11 mouse cellular contexts compared by ENCODE assay signal in the genomic region with DNA sequence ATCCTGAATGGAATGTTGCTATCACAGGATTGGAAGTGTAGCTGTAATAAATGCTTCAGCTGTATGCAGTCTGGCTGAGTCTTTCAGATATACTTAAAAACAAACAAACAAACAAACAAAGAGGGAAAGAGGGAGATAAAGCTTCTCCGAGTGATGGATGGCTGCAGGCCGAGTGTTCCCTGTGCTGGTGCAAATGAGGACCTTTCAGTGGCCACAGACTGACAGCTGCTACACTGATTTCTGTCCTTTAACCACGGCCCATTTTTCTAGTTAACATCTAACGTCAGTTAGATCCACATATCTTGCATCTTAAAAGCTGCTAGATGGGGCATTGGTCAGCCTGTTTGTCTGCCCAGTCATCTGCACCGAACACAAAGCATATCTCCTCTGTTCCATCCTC. TPM values are rescaled to one million over a fixed set of nuclear protein-coding genes. Genes with fewer than 3 reads are reported as not detected.
DNase-seq lines count a peak whose midpoint lies in the region; ATAC-seq and TF ChIP-seq lines count a peak whose summit lies in the region.
"Had no signal": no experiment of that assay in that cellular context is flagged by ENCODE, and none has a peak within 500 bp of the region (broad histone marks: within the 10 kb centered on the region; RNA-seq: fewer than 3 reads in every experiment).

No protein-coding gene starts in this region.

- no peaks in the 10 kb centered on the region for H3K27me3 ChIP-seq in heart, embryonic 14.5 days (ENCODE audit: control insufficient read depth, insufficient read depth, low read length)
- no peaks in the 10 kb centered on the region for H3K27me3 ChIP-seq in forebrain, embryonic 15.5 days
- H3K27me3 ChIP-seq in hindbrain, embryonic 11.5 days (ENCODE audit: control insufficient read depth, insufficient read depth, low read length), result no peaks in the 10 kb centered on the region
- no peaks in the 10 kb centered on the region for H3K27me3 ChIP-seq in midbrain, postnatal 0 days (ENCODE audit: insufficient read depth, low read length)
- H3K27me3 ChIP-seq in intestine, embryonic 15.5 days (replicated peaks), result no peaks in the 10 kb centered on the region
- H3K27me3 ChIP-seq: limb, embryonic 15.5 days had no signal

- no peak overlapping the region for H3K4me3 ChIP-seq in heart, embryonic 14.5 days (ENCODE audit: control insufficient read depth in 1 of 2, insufficient read depth in 1 of 2, low read depth in 1 of 2, low read length in 2 of 2)
- H3K4me3 ChIP-seq in forebrain, embryonic 15.5 days, result no peak overlapping the region
- H3K4me3 ChIP-seq in hindbrain, embryonic 11.5 days (ENCODE audit: low read depth, low read length), result no peak overlapping the region
- H3K4me3 ChIP-seq in midbrain, postnatal 0 days (ENCODE audit: low read depth, low read length), result no peak overlapping the region
- no peak overlapping the region for H3K4me3 ChIP-seq in intestine, embryonic 15.5 days (replicated peaks)
- H3K4me3 ChIP-seq: limb, embryonic 15.5 days had no signal

- peaks cover 14 to 35% of the 10 kb centered on the region in 2 experiments for H3K4me1 ChIP-seq in heart, embryonic 14.5 days (ENCODE audit: control insufficient read depth in 2 of 2, insufficient read depth in 2 of 2, low read length in 2 of 2)
- H3K4me1 ChIP-seq in forebrain, embryonic 15.5 days, result peaks cover 44% of the 10 kb centered on the region
- no peaks in the 10 kb centered on the region for H3K4me1 ChIP-seq in hindbrain, embryonic 11.5 days (replicated peaks; ENCODE audit: control insufficient read depth, insufficient read depth, low read length)
- peaks cover 11% of the 10 kb centered on the region; the same call in 1 of the 2 replicates for H3K4me1 ChIP-seq in midbrain, postnatal 0 days (ENCODE audit: insufficient read depth, low read length)
- H3K4me1 ChIP-seq in intestine, embryonic 15.5 days (replicated peaks), result peaks cover 10% of the 10 kb centered on the region

- H3K27ac ChIP-seq in heart, embryonic 14.5 days (replicated peaks in 1 of 2; ENCODE audit: control insufficient read depth in 1 of 2, insufficient read depth in 1 of 2, low read depth in 2 of 2, low read length in 2 of 2), result peak overlapping the region; percentile 41 to 58
- peak overlapping the region; percentile 70 for H3K27ac ChIP-seq in forebrain, embryonic 15.5 days (replicated peaks)
- H3K27ac ChIP-seq in hindbrain, embryonic 11.5 days (ENCODE audit: low read depth, low read length), result peak overlapping the region; percentile 70
- peak overlapping the region; percentile 75 for H3K27ac ChIP-seq in midbrain, postnatal 0 days (ENCODE audit: low read depth, low read length)
- no peak overlapping the region for H3K27ac ChIP-seq in intestine, embryonic 15.5 days
- H3K27ac ChIP-seq: limb, embryonic 15.5 days had no signal

- ATAC-seq in heart, embryonic 14.5 days (ENCODE audit: insufficient number of reproducible peaks, insufficient read depth, low FRiP score, low read depth), result no peak
- ATAC-seq in forebrain, embryonic 15.5 days (replicated peaks), result no peak
- no peak for ATAC-seq in hindbrain, embryonic 11.5 days (ENCODE audit: low FRiP score)
- no peak for ATAC-seq in midbrain, postnatal 0 days (ENCODE audit: low FRiP score)
- ATAC-seq in intestine, embryonic 15.5 days, result no peak

- H3K9me3 ChIP-seq in heart, embryonic 14.5 days (ENCODE audit: control insufficient read depth, low read length), result no peaks in the 10 kb centered on the region
- H3K9me3 ChIP-seq in forebrain, embryonic 15.5 days, result no peaks in the 10 kb centered on the region; the same call in 1 of the 2 replicates
- H3K9me3 ChIP-seq in hindbrain, embryonic 11.5 days (ENCODE audit: control insufficient read depth, low read length), result no peaks in the 10 kb centered on the region
- no peaks in the 10 kb centered on the region for H3K9me3 ChIP-seq in midbrain, postnatal 0 days (ENCODE audit: low read length)
- no peaks in the 10 kb centered on the region for H3K9me3 ChIP-seq in intestine, embryonic 15.5 days
- H3K9me3 ChIP-seq: limb, embryonic 15.5 days had no signal

- H3K36me3 ChIP-seq in heart, embryonic 14.5 days (ENCODE audit: control insufficient read depth, insufficient read depth, low read length), result peaks cover 35% of the 10 kb centered on the region
- H3K36me3 ChIP-seq in forebrain, embryonic 15.5 days, result peaks cover 8% of the 10 kb centered on the region; the same call in 1 of the 2 replicates
- no peaks in the 10 kb centered on the region for H3K36me3 ChIP-seq in hindbrain, embryonic 11.5 days (ENCODE audit: control insufficient read depth, insufficient read depth, low read length)
- H3K36me3 ChIP-seq in midbrain, postnatal 0 days (ENCODE audit: insufficient read depth, low read length), result no peaks in the 10 kb centered on the region
- 0 out of 2 replicates have a peak, but pooled peaks cover 8% of the 10 kb centered on the region for H3K36me3 ChIP-seq in intestine, embryonic 15.5 days

- WGBS in heart, embryonic 14.5 days, result 26% methylated on average over 5 of the region's 5 CpGs
- WGBS in forebrain, embryonic 15.5 days, result 26% methylated on average over 5 of the region's 5 CpGs
- 51% methylated on average over 5 of the region's 5 CpGs for WGBS in hindbrain, embryonic 11.5 days
- 31% methylated on average over 5 of the region's 5 CpGs for WGBS in midbrain, postnatal 0 days
- WGBS in intestine, embryonic 15.5 days, result 66% methylated on average over 5 of the region's 5 CpGs

- no peak for TF ChIP-seq CTCF in midbrain, postnatal 0 days (IDR thresholded peaks at IDR 0.05)

- H3K4me2 ChIP-seq in heart, embryonic 14.5 days (ENCODE audit: low read length), result peak overlapping the region; percentile 59
- H3K4me2 ChIP-seq in forebrain, embryonic 15.5 days (replicated peaks), result peak overlapping the region; percentile 24
- no peak overlapping the region for H3K4me2 ChIP-seq in hindbrain, embryonic 11.5 days (replicated peaks; ENCODE audit: low read depth, low read length)
- H3K4me2 ChIP-seq in midbrain, postnatal 0 days (ENCODE audit: low read depth, low read length, poor library complexity, severe bottlenecking), result peak overlapping the region; percentile 23
- H3K4me2 ChIP-seq in intestine, embryonic 15.5 days (replicated peaks), result no peak overlapping the region
- H3K4me2 ChIP-seq: limb, embryonic 15.5 days had no signal

- peak overlapping the region; percentile 35; the same call in 1 of the 2 replicates for H3K9ac ChIP-seq in heart, embryonic 14.5 days (ENCODE audit: low read length)
- H3K9ac ChIP-seq in forebrain, embryonic 15.5 days (replicated peaks), result peak overlapping the region; percentile 20; the same call in 1 of the 2 replicates
- no peak overlapping the region for H3K9ac ChIP-seq in hindbrain, embryonic 11.5 days (ENCODE audit: low read depth, low read length)
- H3K9ac ChIP-seq in midbrain, postnatal 0 days (replicated peaks; ENCODE audit: low read length, poor library complexity, severe bottlenecking), result peak overlapping the region; percentile 14
- no peak overlapping the region for H3K9ac ChIP-seq in intestine, embryonic 15.5 days
- H3K9ac ChIP-seq: limb, embryonic 15.5 days had no signal

- DNase-seq in heart, postnatal 4 days, result no peak
- DNase-seq in hindbrain, embryonic 11.5 days (ENCODE audit: low spot score), result no peak
- DNase-seq in midbrain, postnatal 0 days (ENCODE audit: low spot score), result no peak
- DNase-seq in embryo, embryonic 11 days, result no peak
- DNase-seq: lung, postnatal 14 days; spleen, adult 18-20 months; thymus, adult 18-20 months had no signal

RNA-seq across cellular contexts. Expression of a gene that starts 30.2 kb away (rescaled TPM):
- 40.8 and 47.0 TPM in 2 replicates for polyA plus RNA-seq in heart, embryonic 14.5 days (2014; fragmentation: Nextera tagmentation; extraction: Ambion mirVana)
- 100 to 1,000 TPM; 107 to 108 TPM for total RNA-seq in heart, postnatal 4 days (2021)
- polyA plus RNA-seq in forebrain, embryonic 15.5 days (2015; fragmentation: Nextera tagmentation; extraction: Ambion mirVana), result 45.6 and 46.9 TPM in 2 replicates
- polyA plus RNA-seq in hindbrain, embryonic 11.5 days (2014; fragmentation: Nextera tagmentation; extraction: Ambion mirVana), result 54.1 and 73.7 TPM in 2 replicates
- 43.1 and 55.2 TPM in 2 replicates for total RNA-seq in midbrain, postnatal 0 days (2014; rRNA removed)
- 18.9 and 28.7 TPM in 2 replicates for polyA plus RNA-seq in midbrain, postnatal 0 days (2015; fragmentation: Nextera tagmentation; extraction: Ambion mirVana)
- polyA plus RNA-seq in intestine, embryonic 15.5 days (2015; fragmentation: Nextera tagmentation; extraction: Ambion mirVana), result 24.1 and 25.4 TPM in 2 replicates

Comparison
In these comparisons a context has a peak if more than half of its experiments do, and no peak if none do; other contexts are left out.
1. H3K4me2 ChIP-seq: peak in heart, embryonic 14.5 days (single experiment), forebrain, embryonic 15.5 days (single experiment) and midbrain, postnatal 0 days (single experiment); none in hindbrain, embryonic 11.5 days (single experiment) and intestine, embryonic 15.5 days (single experiment).
2. H3K9ac ChIP-seq: peak in heart, embryonic 14.5 days (single experiment), forebrain, embryonic 15.5 days (single experiment) and midbrain, postnatal 0 days (single experiment); none in hindbrain, embryonic 11.5 days (single experiment) and intestine, embryonic 15.5 days (single experiment).